Mouse (Mus musculus) c-Kit-negative CD71-positive TER-119-positive erythroid progenitor cells, embryonic 14.5 days (primary cell): ENCODE results near the gene Gpd1l.

Experiments used
- DNase-seq: peaks from one replicate; pipeline ENCODE4 v3.0.0-alpha.2; 2013; ENCODE audit warnings: low read depth, low spot score

Gene Gpd1l

DNA sequence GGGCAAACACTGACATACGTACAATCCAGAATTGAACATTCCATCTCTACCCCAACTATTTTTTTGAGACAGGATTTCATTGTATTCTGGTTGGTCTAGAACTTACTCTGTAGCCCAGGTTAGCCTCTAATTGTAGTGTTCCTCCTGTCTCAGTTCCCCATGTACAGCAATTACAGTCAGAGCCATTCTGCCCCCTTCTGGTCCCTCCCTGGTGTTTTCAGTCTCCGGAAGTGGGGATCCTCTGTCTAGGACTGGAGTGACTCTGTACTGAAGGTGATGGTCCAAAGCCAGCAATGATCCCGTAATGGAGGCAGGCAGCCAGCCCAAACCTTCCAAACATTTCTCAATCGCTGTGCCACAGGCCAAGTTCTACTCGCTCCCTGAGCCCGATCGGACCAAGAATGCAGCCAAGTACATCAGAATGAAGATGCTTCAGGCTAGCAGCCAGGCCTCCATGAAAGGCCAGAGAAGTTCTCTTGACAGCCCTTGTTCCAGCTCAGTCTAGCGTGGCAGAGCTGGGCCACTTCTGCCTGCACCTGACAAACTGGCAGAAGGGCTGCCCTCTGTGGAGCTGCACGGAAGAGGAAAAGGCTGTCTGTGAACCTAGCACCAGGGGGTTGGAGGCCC lies 3.2 kb downstream of the Gpd1l start:
- DNase-seq = no peak

DNA sequence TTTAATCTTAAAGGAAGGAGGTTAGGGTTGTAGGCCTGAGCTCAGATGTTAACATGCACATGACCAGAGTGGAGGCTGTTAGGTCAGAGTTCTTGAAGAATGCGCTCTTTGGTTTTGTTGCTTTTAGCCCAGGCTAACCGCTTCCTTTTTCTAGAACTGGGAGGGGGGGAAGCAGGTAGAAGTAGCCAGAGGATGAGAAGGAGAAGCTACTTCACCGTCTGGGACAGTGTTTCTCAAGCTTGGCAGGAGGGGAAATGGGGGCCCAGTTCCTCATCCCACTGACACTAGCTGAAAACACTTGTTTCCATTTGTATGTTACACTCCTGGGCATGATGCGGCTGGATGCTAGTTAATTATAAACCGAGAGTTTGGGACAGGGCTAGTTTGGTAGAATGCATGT lies 8.2 kb downstream of the Gpd1l start:
- DNase-seq = no peak

DNA sequence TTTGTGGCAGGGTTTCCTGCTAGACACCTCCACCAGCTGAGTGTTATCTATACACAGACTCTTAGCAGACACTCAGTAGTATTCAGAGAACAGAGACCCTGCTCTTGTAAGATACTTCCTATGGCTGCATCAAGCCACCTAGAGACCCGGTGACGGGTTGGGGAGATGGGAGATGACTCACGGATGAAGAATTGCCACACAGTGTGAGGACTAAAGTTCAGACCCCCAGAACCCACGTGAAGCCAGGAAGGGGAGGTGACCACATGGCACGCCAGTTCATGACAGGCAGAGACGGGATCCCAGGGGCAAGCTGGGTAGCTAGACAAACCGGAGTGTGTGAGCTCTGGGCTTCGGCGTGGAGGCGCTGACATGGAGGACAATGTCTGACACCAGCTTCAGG lies 8.7 kb downstream of the Gpd1l start:
- DNase-seq = no peak

DNA sequence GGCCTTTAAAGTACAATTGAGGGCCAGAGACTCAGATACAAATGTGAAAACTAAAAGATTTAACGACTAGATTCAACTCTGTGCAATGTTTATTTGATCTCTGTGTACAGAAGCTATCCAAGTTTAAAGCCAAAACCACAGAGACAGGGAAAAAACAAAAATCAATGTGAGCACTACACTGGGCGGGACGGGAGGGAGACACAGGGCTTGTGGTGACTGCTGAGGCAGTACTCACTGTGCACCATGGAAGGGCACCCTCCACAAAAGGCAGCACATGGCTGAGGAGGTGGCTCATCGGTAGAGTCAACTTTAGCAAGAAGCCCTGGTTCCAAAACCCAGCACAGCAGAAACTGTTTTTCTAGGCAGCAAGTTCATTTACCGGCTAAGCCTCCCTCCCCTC lies 9.3 kb downstream of the Gpd1l start:
- DNase-seq = no peak

DNA sequence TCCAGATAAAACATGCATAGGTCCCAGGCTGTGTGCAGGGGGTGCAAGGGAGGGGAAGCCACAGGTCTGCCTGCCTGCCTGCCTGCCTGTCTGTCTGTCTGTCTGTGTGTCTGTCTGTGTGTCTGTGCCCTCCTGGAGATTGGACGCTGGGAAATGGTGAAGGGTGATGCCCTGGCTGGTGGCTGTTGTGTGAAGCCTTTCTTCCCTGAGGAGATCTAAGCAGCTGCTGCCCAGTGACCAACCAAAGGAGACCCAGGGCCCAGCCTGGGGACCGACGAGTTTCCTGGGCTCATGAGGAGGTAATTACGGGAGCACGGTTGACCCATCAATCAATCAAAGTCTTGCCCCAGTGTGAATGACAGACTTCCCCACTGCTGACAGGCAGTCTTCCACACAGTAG lies 11.6 kb downstream of the Gpd1l start:
- no peak for DNase-seq

DNA sequence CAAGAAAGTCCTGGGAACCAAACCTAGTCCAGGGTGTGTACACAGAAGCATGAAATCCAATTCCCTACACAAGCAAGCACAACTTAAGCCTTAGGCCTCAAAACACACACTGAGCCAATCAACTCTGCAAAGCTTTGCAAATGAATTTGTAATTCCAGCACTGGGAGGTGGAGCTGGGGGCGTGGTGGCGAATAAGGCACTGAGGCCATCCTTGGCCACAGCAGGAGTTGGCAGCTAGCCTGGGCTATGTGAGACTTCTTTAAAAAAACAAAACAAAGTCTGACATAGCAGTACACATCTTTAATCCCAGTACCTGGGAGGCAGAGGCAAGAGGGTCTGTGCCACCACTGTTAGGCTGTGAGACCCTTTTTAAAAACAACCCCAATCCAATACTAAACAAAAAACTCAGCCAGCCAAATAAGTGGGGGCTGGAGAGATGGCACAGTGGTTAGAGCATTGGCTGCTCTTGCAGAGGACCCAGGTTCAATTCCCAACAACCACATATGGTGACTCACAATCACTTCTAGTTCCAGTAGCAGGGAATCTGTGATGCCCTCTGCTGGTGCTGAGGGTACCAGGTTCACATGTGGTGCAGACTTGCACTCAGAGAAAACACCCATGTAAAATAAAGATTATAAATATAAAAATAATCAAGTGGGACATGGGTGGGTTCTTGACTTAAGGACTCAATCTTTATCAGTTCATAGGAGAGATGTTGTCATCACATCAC lies 12.3 kb downstream of the Gpd1l start:
- no peak for DNase-seq

DNA sequence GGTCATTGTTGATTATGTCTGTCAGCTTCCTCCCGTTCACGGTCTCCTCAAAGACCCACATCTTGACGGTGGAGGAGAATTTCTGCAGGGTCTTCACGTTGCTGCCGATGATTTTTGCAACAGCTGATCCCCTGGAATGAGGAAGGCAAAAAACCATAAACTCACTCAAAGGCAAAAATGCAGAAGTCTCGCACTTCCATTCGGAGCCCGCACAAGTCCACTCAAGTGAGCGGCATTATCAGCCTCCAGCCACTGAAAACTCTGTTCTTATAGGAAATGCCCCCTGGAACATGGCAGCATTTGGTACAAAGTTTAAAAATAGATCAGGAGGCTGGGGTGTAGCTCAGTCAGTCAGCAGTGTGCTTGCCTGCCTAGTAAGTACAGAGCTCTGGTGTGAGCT lies 13.2 kb downstream of the Gpd1l start:
- DNase-seq = no peak

DNA sequence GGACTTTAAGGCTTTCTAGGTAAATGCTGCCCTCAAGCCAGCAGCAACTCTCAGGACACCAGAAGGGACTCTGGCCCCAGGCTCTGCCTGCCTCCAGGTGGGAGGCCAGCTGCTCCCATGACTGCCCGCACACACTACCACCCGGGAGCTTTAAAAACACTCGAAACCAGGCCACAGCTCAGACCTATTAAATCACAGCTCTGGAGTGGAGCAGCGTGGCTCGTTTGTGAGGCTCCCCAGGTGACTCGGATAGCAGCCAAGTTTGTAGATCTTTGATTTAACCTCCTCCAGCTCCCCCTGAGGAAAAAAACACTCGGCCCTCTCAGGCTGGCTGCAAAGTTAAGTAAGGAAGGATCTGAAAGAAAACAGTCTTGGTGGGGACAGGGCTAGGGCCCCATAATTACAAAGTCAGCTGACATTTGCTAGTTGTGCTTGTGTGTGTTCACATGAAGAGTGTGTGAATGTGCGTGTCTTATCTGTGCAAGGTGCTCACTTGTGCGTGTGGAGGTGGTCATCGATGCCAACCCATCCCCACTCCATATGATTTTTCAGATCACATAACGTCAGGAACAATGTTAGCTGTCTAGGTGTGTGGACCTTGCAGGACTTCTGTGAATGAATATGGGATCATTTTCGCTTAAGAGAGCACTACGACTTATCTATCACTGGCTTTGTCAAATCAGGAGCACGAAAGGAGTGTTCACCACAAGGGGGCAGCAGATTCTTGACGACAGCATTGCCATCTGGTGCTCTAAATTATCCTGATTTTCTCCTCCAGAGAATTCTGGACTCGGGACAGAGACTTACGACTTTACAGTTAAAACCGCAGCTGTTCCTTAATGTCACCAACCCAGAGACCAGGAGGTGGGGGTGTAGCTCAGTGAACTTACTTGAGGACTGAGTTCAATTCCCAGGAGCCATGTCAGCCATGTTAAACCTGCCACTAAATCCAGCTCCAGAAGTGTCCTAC lies 20.8 kb downstream of the Gpd1l start:
- DNase-seq = no peak

DNA sequence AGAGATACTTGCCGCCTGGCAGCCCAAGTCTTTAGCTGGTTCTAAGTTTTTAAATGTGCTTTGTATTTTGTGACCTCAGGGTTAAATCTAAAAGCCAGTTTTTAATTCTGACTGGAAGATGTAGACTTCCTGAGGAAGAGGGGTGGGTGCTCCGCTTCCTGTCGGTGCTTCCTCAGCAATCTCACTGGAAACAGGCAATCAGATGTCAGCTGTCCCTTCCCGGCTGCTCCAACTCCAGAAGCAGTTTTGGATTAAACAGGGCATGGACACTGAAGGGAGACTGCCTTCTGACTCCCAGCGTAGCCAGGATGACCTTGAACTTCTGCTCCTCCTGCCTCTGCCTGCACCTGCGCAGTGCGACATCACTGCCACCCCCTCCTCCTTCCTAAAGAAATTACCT lies 26.3 kb downstream of the Gpd1l start:
- no peak for DNase-seq

DNA sequence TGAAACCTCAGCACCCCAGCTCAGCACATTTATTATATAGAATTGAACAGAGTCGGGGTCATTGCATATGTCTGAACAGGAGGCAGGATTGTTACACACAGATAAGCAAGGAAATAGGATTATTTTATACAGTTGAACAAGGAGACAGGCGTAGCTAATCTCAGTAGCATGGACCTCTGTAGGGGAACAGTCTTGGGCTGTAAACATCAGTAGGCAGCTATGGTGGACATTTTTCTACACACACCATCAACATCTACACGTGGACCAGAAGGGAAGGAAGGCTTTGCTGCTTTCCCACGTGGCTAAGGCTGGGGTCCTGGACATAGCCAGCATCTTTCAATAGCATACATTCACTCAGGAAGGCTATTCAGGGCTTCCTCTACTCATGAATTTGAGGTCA lies 37.9 kb downstream of the Gpd1l start:
- DNase-seq = no peak

DNA sequence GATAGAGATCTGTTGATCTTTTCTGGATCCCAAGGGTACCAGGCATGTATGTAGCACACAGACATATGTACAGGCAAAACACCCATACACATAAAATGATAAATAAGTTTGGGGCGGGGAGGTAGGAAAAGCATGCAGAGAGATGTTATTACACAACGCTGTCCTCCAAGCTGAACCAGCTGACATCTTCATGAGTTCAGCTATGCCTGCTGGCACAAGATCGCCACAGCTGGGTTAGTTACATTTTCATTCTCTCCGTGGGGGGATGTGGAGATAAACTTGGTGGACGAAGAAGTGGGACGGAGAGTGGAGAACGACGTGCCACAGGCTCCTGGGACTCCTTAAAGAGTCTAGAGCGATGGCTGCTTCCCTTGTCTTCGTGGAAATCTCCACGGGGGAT lies 40.8 kb downstream of the Gpd1l start:
- no peak for DNase-seq

DNA sequence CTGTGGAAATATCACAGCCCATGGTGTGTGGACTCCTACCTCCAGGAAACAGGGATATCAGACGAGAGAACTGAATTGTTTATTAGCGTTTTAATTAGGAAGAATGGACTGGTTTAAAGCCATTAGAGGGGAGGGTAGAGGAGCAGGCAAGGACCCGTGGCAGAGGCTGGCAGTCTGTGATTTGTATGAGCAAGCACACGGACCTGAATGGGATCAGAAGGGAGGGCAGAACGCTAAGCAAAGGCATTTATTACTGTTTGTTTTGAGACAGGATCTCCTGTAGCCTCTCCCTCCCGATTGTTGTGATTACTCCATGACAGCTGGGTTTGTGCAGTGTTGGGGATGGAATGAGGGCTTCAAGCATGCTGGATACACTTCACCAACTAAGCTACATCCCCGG lies 43.4 kb downstream of the Gpd1l start:
- no peak for DNase-seq

DNA sequence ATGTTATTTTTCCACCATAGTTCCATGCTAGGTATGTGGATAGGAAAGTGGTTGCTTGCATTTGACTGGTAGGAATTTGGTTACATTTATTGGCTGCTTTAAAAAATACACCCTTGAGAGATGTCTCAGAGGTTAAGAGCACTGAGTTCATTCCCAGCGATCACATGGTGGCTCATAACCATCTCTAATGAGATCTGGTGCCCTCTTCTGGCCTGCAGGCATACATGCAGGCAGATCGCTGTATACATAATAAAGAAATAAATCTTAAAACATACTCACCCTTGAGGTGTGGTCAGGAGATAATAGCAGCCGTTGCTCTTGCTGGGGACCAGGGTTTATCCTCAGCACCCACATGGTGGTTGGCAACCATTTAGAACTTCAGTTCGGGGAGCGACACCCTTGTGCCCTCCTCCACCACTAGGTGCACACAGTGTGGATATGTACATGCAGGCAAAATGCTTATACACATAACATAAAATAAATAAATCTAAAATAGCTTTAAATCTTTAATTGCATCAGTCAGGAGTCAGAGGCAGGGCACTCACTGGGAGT lies 44.9 kb downstream of the Gpd1l start:
- DNase-seq = no peak

DNA sequence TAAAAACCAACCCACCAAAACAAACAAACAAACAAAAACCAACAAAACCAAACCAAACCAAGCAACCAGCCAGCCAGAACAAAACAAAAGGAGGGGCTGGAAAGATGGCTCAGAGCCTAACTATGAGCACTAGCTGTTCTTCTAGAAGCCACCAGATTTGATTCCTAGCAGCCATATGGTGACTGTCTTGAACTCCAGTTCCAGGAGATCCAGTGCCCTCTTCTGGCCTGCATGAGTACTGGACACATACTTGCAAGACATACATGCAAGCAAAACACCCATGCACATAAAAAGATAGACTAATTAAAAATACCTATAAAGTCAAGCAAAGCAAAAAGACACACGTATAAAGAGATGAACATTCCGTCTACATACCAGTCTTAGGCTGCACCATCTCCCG lies 46.1 kb downstream of the Gpd1l start:
- no peak for DNase-seq

DNA sequence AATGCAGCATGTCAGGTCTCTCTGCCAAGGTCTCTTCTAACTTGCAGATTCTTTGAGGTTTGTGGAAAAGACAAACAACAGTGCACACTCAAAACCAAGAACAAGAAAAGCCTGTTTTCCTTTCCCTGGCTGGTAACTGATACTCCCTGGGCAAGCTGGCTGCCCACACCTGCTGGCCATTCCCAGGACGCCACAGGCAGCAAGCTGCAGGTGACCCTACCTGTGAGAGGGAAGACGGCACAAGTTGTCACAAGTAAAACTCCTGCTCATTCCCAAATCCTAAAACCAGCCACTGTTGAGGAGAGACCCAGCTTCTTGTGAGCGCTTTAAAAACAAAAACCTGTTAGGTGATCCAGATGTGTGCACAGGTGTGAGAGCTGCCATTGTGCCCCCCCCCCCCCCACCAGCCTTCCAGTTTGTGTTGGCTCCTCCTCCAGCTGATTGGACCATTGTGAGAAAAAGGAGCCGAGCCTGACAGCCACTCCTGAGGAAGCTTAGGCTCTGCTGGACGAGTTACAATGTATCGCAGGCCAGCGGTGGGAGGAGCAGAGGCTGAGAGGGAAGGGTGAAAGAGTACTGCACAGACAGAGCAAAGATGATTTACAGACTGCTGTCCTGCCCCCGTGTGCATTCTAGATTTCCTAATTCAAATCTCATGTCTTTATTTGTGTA lies 47.7 kb downstream of the Gpd1l start:
- no peak for DNase-seq

DNA sequence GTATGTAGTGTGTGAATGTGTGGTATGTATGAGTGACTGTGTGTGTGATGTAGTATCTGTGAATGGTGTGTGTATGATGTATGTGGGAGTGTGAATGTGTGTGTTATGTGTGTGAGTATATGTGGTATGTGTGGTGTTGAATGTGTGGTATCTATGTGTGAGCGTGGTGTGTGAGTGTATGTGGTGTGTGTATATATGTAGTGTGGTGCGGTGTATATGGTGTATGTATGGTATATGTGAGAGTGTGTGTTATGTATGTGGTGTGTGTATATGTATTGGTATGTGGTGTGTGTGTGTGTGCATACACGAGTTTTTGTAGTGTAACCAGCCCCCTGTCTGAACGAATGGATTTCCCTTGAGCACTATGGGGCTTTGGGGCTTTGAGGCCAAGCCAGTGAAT lies 48.2 kb downstream of the Gpd1l start:
- no peak for DNase-seq

DNA sequence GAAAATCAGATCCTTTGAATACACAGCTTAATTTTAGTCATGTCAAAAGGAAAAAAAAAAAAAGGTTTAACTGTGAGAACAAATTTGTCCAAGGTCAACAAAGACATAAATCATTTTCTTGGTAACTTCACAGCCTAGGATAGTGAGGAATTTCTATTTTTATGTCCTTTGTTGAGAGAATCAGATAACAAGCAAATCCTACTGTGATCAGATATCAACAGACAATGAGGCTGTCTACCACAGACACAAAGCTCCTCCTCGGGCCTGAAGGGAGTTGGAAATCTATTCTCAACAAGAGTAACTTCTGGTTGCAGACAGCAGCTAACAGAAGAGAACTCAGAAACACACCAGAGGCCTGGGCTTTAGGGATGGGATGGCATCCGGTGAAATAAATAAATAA lies 51.8 kb downstream of the Gpd1l start:
- DNase-seq = no peak

DNA sequence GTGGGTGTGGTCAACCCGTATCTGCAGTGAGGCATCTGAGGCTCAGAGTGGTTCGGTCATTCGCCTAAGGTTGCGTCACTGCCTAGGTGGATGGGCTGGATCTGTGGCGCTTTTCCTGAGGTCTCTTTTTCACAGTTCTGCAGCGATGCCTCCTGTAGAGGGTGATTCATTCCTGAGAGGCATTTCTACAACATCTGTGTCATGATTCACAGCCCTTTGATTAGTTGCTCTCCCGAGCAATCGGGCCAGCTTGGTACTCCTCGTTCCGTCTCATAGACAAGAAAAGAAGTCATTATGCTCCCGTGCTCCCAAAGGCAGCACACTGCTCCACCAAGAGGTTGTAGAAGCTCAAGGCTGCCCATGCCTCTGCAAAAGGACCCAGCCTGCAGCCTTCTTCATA lies 78.5 kb downstream of the Gpd1l start:
- no peak for DNase-seq

DNA sequence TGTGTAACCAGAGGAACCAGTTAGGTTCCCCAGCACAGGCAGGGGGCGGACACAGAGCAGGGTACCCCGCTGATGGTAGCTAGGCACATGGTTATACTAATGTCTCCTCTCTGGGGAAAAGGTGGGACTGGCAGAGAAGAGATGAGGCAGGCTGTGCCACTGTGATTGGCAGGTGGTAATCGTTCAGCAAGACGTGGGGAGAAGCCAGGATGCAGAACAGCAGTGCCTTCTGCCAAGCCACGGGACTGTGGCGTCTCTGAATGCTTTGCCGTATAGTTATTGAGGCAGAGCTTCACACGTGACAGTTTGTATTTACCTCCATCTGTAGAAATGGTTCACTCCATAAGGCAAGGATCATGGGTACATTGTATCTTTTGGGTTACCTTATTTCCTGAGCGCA lies 79.1 kb downstream of the Gpd1l start:
- no peak for DNase-seq

DNA sequence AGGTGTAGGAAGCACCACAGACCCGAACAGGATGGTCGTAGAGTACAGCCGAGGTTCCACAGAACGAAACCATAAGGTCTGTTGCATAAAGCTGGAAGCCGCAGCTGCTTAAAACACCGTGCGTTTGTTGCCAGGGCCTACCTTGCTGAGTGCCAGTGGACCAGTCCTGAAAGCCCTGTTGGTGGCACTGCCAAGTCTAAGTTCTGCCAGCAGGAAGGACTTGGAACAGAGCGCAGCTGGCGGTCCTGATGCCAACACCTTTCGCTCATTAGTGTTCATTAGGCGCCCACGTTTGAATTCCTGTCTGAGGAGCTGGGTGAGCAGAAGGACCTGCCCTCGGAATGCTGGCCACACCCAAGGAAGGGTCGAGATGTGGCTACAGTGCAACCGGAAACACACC lies 80.5 kb downstream of the Gpd1l start:
- DNase-seq = no peak

DNA sequence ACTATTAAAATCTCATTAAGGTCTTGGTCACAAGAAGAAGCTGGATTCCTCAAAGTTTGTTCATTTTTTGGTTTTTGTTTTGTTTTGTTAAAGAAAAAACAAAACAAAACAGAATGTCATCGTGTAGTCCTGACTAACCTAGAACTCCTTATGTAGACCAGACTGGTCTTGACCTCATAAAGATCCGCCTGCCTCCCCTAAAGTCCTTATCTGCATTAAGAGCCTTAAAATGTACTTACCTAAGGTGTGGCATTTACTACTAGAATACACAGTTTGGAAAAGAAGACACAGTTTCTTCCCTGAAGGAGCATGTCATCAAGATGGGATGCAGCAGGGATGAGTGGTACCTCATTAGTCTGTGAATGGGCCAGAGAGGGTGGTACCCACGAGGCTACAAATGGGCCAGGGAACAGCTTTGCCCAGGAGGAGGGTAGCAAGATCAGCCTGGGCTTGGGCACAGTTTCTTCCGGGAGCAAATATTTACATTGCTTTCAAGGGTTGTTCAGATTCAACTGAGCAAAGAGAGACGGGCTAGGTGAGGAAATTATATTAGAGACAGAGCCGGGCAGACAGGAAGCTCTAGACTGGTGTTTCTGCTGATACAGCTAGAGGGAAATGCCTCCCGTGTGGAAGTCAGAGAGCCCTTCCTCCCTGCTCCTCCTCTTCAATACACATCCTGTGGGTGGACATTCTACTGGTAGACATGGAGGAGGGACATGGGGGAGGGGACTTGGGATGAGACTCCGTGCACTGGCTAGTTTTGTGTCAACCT lies 82.2 kb downstream of the Gpd1l start:
- DNase-seq = no peak
